Mouse (Mus musculus) midbrain, embryonic 12.5 days (tissue): ENCODE measurements around the gene Krtap1-3. TPM values are rescaled to one million over a fixed set of nuclear protein-coding genes. Genes with fewer than 3 reads are reported as not detected.
"Not testable (repeated sequence)": the region's sequence is repeated elsewhere in the genome, so short reads cannot be mapped to it uniquely, and the experiment has no call there.

Source experiments
- ATAC-seq: fragments of 200-750 bp; cut with Nextera tagmentation; 2 replicates; pipeline ENCODE4 v1.8.0; 2017; ENCODE audit warnings: low read depth, moderate TSS enrichment, moderate library complexity; ENCODE audit not compliant: low FRiP score
- H3K27ac ChIP-seq: fragments of 300-500 bp; sonication (generic); replicated peaks from 2 replicates; pipeline ENCODE4 v1.5.1; 2016; ENCODE audit warnings: mild to moderate bottlenecking
- H3K27me3 ChIP-seq: fragments of 300-500 bp; sonication (generic); 2 replicates; pipeline ENCODE4 v1.6.1; 2016; ENCODE audit warnings: mild to moderate bottlenecking
- H3K36me3 ChIP-seq: fragments of 300-500 bp; sonication (generic); 2 replicates; pipeline ENCODE4 v1.6.1; 2016
- H3K4me1 ChIP-seq: fragments of 300-500 bp; sonication (generic); 2 replicates; pipeline ENCODE4 v1.6.1; 2016
- H3K4me2 ChIP-seq: fragments of 300-500 bp; sonication (generic); replicated peaks from 2 replicates; pipeline ENCODE4 v1.6.1; 2016; ENCODE audit warnings: mild to moderate bottlenecking, moderate library complexity
- H3K4me3 ChIP-seq: fragments of 300-500 bp; sonication (generic); 2 replicates; pipeline ENCODE4 v1.5.1; 2016; ENCODE audit warnings: mild to moderate bottlenecking
- H3K9ac ChIP-seq: fragments of 300-500 bp; sonication (generic); replicated peaks from 2 replicates; pipeline ENCODE4 v1.6.1; 2016; ENCODE audit warnings: mild to moderate bottlenecking, moderate library complexity
- H3K9me3 ChIP-seq: fragments of 300-500 bp; sonication (generic); 2 replicates; pipeline ENCODE4 v1.6.1; 2016; ENCODE audit warnings: mild to moderate bottlenecking
- WGBS: fragments of 180-500 bp; shearing (Covaris S2); methylation state at CpG from one replicate; pipeline ENCODE4 v1.1.7; 2016; 5-methylcytosine and 5-hydroxymethylcytosine counted together
- polyA plus RNA-seq: library from polyadenylated mRNA; unstranded; fragments of >200 nt; fragmentation: Nextera tagmentation; extraction: Ambion mirVana; gene quantifications from 2 replicates; pipeline ENCODE4 v1.2.1, GENCODE M21; 2016

Gene Krtap1-3
- not detected in 2 replicates for polyA plus RNA-seq

DNA sequence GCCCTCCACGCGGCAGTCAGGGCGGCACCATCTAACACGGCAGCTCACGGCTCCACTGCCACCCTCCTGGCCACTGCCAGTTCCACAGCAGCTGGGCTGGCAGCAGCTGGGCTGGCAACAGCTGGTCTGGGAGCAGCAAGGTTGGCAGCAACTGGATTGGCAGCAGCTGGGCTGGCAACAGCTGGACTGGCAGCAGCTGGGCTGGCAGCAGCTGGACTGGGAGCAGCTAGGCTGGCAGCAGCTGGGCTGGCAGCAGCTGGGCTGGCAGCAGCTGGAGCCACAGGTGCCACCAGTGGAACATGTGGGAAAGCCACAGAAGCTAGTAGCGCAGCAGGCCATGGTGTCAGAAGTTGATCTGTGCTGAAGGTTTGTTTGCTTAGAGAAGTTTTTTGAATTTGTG is at the start of gene Krtap1-3:
Gene Krtap1-3, minus strand, starts transcription at position 359 of the 400 bp plus-strand sequence.
- 88% methylated on average over 6 of the region's 6 CpGs for WGBS
- Histone ChIP-seq H3K9ac (no peak within 1 kb of the TSS), H3K4me3 (no peak within 1 kb of the TSS), H3K9me3 (no peaks in the 10 kb centered on the region), H3K27ac (no peak within 1 kb of the TSS), H3K4me1 (no peaks in the 10 kb centered on the region), H3K36me3 (no peaks in the 10 kb centered on the region), H3K27me3 (no peaks in the 10 kb centered on the region), H3K4me2 (no peak within 1 kb of the TSS)
- ATAC-seq, result no peak

DNA sequence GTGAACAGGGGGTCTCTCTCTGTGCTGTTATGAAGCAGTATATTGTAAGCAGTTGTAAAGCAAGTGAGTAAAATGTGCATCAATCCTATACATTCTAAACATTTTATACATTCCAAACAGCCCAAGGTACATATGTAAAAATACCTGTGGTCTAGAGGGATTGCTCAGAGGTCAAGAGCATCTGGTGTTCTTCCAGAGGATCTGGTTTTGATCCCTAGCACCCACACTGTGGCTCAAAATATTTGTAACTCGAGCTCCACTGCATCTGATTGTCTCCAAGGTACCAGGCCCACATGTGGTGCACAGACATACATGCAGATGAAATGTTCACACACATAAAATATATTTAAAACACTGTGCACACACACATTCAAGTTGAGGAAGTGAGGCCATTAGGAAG is 49.8 kb upstream of the Krtap1-3 start:
- 34% methylated on average over 1 of the region's 1 CpGs for WGBS
- no peak for ATAC-seq
- H3K9me3 ChIP-seq, result no peaks in the 10 kb centered on the region
- no peaks in the 10 kb centered on the region for H3K4me1 ChIP-seq
- no peaks in the 10 kb centered on the region for H3K36me3 ChIP-seq
- no peak overlapping the region for H3K9ac ChIP-seq
- H3K4me3 ChIP-seq, result no peak overlapping the region
- H3K27me3 ChIP-seq, result no peaks in the 10 kb centered on the region
- H3K27ac ChIP-seq, result no peak overlapping the region
- no peak overlapping the region for H3K4me2 ChIP-seq

DNA sequence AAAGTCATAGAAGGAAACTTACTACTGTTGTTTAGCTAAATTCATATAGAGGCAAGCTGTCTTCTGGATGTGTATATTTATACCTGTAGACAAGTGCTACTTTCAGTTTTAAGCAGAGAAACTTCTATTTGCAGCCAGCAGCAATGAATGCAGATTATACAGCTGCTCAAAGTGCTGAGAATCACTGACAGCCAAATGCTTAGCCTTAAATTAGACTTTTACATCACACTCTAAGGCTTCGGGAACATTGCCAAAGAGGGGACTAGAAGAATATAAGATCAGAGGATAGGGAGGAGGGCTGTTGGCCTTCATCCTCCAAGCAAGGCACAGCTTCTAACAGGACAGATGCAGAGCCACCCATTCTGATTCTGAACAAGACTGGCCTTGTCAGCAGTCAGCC is 45.9 kb upstream of the Krtap1-3 start:
- 93% methylated on average over 1 of the region's 1 CpGs for WGBS
- Histone ChIP-seq H3K4me1 (0 out of 2 replicates have a peak, but pooled peaks cover 2% of the 10 kb centered on the region), H3K36me3 (no peaks in the 10 kb centered on the region), H3K4me2 (no peak overlapping the region), H3K27me3 (no peaks in the 10 kb centered on the region), H3K9ac (no peak overlapping the region), H3K4me3 (no peak overlapping the region), H3K27ac (no peak overlapping the region), H3K9me3 (no peaks in the 10 kb centered on the region)
- ATAC-seq, result no peak

DNA sequence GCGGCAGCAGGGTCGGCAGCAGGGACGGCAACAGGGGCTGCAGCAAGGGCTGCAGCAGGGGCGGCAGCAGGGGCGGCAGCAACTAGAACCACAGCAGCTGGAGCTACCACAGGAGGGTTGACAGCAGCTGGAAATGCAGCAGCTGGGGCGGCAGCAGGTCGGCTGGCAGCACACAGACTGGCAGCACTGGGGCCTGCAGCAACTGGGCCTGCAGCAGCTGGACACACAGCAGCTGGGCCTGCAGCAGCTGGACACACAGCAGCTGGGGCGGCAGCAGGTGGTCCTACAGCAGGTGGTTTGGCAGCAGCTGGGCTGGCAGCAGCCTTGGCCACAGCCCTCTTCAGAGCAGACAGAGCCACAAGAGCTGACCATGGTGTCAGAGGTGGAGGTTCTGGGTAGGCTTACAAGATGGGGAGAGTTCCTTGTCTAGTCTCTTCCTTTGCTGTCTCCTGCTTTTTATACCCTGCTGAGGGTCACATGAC is 43.6 kb upstream of the Krtap1-3 start, which contains the start of gene Krtap4-2:
Gene Krtap4-2, minus strand, starts transcription at position 432 of the 482 bp plus-strand sequence.
- H3K27ac ChIP-seq, result no peak within 1 kb of the TSS
- no peak within 1 kb of the TSS for H3K4me2 ChIP-seq
- H3K4me1 ChIP-seq, result 0 out of 2 replicates have a peak, but pooled peaks cover 2% of the 10 kb centered on the region
- no peak for ATAC-seq
- H3K9me3 ChIP-seq, result no peaks in the 10 kb centered on the region
- no peak within 1 kb of the TSS for H3K9ac ChIP-seq
- no peaks in the 10 kb centered on the region for H3K36me3 ChIP-seq
- no peak within 1 kb of the TSS for H3K4me3 ChIP-seq
- H3K27me3 ChIP-seq, result no peaks in the 10 kb centered on the region
- WGBS, result 35% methylated on average over 8 of the region's 8 CpGs

DNA sequence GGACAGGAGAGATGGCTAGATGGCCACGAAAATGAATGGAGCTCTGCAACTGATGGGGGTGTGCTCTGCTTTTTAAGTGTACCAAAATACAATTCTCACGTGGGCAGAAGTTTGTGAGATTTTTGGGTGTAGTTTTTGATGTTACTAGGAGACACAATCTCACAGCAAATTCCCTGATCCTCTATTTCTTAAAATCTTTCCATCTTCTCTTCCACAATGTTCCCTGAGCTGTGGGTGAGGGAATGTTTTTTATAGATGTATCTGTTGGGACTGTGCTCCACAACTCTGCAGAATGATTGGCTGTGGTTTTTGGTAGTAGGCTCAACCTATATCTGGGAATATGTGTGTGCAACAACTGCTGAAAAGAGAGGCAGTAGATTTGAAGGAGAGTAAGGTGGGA is 42.2 kb upstream of the Krtap1-3 start:
- Histone ChIP-seq H3K9ac (no peak overlapping the region), H3K4me2 (no peak overlapping the region), H3K27me3 (no peaks in the 10 kb centered on the region), H3K4me3 (no peak overlapping the region), H3K36me3 (no peaks in the 10 kb centered on the region), H3K9me3 (no peaks in the 10 kb centered on the region), H3K4me1 (0 out of 2 replicates have a peak, but pooled peaks cover 2% of the 10 kb centered on the region), H3K27ac (no peak overlapping the region)
- WGBS, result 79% methylated on average over 2 of the region's 2 CpGs
- ATAC-seq, result no peak

DNA sequence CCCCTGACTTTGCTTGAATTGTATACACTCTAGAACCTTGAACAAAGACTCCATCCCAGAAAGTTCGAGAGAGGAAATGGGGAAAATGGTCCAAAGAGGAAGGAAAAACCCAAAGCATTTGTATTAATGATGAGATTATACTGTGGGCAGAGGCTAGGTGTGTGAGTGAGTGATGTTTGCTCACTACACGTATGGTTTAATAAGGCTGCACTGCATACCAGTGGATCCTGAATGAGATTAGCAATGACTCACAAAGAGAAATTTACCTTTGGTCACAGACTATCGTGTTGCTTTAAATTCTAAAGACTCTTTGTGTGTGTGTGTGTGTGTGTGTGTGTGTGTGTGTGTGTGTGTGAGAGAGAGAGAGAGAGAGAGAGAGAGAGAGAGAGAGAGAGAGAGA is 39.8 kb upstream of the Krtap1-3 start:
- no peak for ATAC-seq
- H3K4me2 ChIP-seq, result no peak overlapping the region
- 79% methylated on average over 3 of the region's 3 CpGs for WGBS
- 0 out of 2 replicates have a peak, but pooled peaks cover 2% of the 10 kb centered on the region for H3K4me1 ChIP-seq
- H3K27ac ChIP-seq, result no peak overlapping the region
- no peaks in the 10 kb centered on the region for H3K9me3 ChIP-seq
- no peak overlapping the region for H3K4me3 ChIP-seq
- H3K27me3 ChIP-seq, result no peaks in the 10 kb centered on the region
- no peak overlapping the region for H3K9ac ChIP-seq
- H3K36me3 ChIP-seq, result no peaks in the 10 kb centered on the region

DNA sequence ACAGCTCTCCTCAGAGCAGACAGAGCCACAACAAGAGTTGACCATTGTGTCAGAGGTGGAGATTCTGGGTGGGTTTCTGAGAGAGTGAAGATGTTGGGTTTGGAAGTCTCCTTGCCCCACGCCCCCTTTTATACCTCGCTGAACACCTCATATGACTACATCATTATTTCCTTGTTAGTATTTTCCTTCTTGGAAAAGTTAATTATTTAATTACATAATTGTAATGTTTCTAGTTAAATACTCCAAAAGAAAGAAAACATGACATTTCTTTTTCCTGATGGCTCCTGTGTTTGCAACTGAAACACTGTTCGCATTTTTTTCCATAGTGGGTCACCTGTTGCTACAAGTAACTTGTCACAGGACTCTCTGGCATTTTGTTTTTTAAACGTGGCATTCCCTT is 37.0 kb upstream of the Krtap1-3 start, which contains the start of gene Krtap4-1:
Gene Krtap4-1, minus strand, starts transcription at position 101 of the 400 bp plus-strand sequence.
- no peak for ATAC-seq
- Histone ChIP-seq H3K9me3 (no peaks in the 10 kb centered on the region), H3K36me3 (no peaks in the 10 kb centered on the region), H3K9ac (no peak within 1 kb of the TSS), H3K4me3 (no peak within 1 kb of the TSS), H3K4me1 (no peaks in the 10 kb centered on the region), H3K27me3 (no peaks in the 10 kb centered on the region), H3K4me2 (no peak within 1 kb of the TSS), H3K27ac (no peak within 1 kb of the TSS)
- 83% methylated on average over 4 of the region's 4 CpGs for WGBS

DNA sequence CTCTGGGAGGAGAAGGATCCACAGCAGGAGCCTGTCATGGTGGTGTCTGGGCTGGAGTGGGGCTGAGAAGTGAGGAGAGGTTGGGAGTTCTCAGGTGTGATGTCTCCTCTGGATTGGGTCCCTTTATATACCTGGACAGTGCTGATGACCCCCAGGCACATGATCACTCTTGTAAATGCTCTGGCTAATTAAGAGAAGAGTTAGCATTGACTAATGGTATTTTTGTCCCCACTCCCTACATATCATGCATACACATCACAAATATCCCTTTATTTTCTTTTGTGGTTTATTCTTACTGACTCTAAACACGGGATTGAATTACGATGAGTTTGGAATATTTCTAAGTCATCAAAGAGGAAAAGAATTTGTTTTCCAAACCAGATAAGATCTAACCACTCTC is 29.2 kb upstream of the Krtap1-3 start, which contains the start of gene Gm11562:
Gene Gm11562, minus strand, starts transcription at position 101 of the 400 bp plus-strand sequence.
- Histone ChIP-seq H3K27ac (no peak within 1 kb of the TSS), H3K4me3 (no peak within 1 kb of the TSS), H3K36me3 (no peaks in the 10 kb centered on the region), H3K4me1 (no peaks in the 10 kb centered on the region), H3K9me3 (no peaks in the 10 kb centered on the region), H3K4me2 (no peak within 1 kb of the TSS), H3K27me3 (no peaks in the 10 kb centered on the region), H3K9ac (no peak within 1 kb of the TSS)
- ATAC-seq, result no peak
- WGBS, result 87% methylated on average over 2 of the region's 2 CpGs

DNA sequence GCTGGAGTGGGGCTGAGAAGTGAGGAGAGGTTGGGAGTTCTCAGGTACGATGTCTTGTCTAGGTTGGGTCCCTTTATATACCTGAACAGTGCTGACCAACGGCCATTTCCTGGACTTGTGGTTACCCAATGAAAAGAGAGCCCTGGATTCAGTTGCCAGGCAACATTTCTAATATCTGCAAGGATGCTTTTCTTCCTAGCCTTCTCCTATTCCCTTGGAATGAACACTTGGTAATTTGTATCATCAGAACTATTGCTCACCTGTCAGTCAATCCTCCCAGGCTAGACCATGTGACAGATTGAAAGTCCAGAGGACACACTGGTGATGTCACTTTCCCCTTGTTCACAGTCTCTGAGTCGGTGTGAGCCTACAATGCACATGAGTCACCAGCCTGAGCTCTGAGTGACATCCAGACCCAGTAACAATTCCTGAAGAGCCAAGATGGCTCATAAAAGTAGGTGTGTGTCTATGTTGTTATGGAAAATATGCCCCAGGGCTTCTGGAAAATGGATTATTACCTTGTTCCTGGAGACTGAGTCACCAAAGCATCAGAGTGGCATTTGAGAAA is 23.7 kb upstream of the Krtap1-3 start, which contains the start of gene Krtap2-4:
Gene Krtap2-4, minus strand, starts transcription at position 51 of the 568 bp plus-strand sequence.
- Histone ChIP-seq H3K4me2 (no peak within 1 kb of the TSS), H3K9ac (no peak within 1 kb of the TSS), H3K36me3 (no peaks in the 10 kb centered on the region), H3K27me3 (no peaks in the 10 kb centered on the region), H3K27ac (no peak within 1 kb of the TSS), H3K4me3 (no peak within 1 kb of the TSS), H3K4me1 (no peaks in the 10 kb centered on the region), H3K9me3 (no peaks in the 10 kb centered on the region)
- WGBS, result 81% methylated on average over 3 of the region's 3 CpGs
- no peak for ATAC-seq

DNA sequence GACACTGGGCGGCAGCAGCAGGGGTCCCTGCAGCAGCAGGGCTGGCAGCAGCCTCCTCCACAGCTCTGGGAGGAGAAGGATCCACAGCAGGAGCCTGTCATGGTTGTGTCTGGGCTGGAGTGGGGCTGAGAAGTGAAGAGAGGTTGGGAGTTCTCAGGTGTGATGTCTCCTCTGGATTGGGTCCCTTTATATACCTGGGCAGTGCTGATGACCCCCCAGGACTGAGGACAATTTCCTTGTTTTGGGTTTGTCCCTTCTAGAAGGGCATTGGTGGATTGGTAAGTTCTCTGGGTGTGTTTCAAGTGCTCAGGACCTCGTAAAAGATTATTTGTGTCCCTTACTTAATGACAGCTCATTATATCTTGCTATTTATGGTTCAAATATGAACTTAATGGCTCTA is 18.9 kb upstream of the Krtap1-3 start, which contains the start of gene Gm11937:
Gene Gm11937, minus strand, starts transcription at position 101 of the 400 bp plus-strand sequence.
- not testable (repeated sequence) for H3K27me3 ChIP-seq, H3K9me3 ChIP-seq, H3K4me1 ChIP-seq, H3K27ac ChIP-seq, H3K4me2 ChIP-seq, H3K36me3 ChIP-seq, H3K9ac ChIP-seq, H3K4me3 ChIP-seq, ATAC-seq
- 73% methylated on average over 1 of the region's 2 CpGs for WGBS

DNA sequence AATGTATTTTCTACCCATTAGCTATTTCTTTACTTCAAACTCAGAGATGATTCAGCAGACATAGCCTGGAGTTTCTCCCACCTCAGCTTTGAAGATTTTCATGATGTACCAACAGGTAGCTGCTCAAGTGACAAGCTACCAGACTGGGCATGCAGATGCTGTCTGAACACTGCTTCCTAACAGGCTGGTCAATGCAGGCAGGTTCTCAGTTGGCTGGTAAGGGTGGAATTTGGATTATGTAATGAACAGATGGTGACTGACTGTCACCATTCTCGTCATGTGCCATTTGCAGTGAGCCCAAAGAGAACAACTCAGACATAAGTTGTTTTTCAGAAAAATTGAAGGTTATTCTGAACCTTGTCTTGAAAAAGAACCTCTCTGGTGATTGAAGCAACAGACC is 18.0 kb upstream of the Krtap1-3 start:
- no peak overlapping the region for H3K27ac ChIP-seq
- no peak for ATAC-seq
- no peak overlapping the region for H3K9ac ChIP-seq
- WGBS, result 69% methylated on average over 1 of the region's 1 CpGs
- no peaks in the 10 kb centered on the region for H3K36me3 ChIP-seq
- H3K4me3 ChIP-seq, result no peak overlapping the region
- no peak overlapping the region for H3K4me2 ChIP-seq
- no peaks in the 10 kb centered on the region for H3K27me3 ChIP-seq
- H3K9me3 ChIP-seq, result no peaks in the 10 kb centered on the region
- no peaks in the 10 kb centered on the region for H3K4me1 ChIP-seq

DNA sequence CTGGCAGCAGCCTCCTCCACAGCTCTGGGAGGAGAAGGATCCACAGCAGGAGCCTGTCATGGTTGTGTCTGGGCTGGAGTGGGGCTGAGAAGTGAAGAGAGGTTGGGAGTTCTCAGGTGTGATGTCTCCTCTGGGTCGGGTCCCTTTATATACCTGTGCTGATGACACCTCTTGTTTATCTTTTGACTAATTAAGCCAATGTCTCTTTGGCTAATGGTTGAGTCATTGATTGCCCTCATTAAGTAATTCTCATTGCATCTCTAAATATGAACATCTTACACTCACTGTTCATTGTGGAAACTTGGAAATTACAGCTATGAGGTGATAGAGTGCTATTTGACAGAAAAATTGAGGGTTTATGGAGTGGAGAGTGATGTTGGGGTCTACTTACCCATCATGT is 12.1 kb upstream of the Krtap1-3 start, which contains the start of gene Gm11938:
Gene Gm11938, minus strand, starts transcription at position 101 of the 400 bp plus-strand sequence.
- not testable (repeated sequence) for H3K36me3 ChIP-seq, H3K27me3 ChIP-seq, H3K4me1 ChIP-seq, H3K4me3 ChIP-seq, H3K4me2 ChIP-seq, H3K9me3 ChIP-seq, H3K9ac ChIP-seq, ATAC-seq, H3K27ac ChIP-seq
- 68% methylated on average over 1 of the region's 1 CpGs for WGBS
